Mouse (Mus musculus) monocyte, adult 59 days (primary cell): ENCODE data around the gene Slc35e1. TPM values are rescaled to one million over a fixed set of nuclear protein-coding genes. Genes with fewer than 3 reads are reported as not detected.

Experiments
- total RNA-seq, 2 experiments: library from RNA; stranded (reverse); gene quantifications; one replicate each; pipeline ENCODE4 v1.2.4; 2023

Slc35e1 gene
- 10 to 100 TPM; 49.6 to 56.4 TPM for total RNA-seq

GRCm38 (mm10) chr8:72491680-72492621, at the start of gene Slc35e1:
Gene Slc35e1 (minus strand): TSS chr8:72492614.

DNA sequence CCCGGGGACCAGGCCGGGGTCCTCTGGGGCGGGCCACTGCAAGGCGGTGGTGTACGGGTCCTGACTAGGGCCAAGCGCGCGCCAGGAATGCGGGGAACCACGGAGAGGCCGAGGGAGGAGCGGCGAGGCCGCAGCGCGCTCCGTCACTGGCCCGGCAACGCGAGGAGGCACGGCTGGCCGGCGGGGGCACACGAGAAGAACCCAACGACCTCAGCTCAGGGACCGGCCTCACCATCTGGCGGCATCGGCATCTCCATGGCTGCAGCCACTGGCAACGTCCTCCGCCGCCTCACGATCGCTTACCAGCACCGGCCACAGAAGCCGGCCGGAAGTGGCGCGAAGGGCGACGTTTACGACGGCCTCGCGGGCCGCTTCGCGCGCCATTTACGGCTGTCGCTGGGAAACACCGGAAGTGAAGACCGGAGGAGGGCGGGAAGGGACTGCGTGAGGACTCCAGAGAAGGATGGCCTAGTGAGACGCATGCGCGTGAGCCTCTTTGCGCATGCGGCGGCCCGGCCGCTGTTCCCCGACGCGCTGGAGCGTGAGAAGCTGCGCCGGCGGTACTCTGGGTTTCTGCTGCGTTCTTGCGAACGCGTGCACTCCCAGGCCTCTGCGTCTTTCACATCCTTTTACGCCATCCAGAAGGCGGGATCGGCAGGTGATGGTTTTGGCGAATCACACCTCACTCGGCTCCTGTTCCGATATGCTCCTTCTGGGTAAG, 17.4 kb downstream of the Slc35e1 start, which contains the start of gene Cherp:
TSS of gene Cherp (minus strand) at position 401 of the 721 bp plus-strand sequence.

DNA sequence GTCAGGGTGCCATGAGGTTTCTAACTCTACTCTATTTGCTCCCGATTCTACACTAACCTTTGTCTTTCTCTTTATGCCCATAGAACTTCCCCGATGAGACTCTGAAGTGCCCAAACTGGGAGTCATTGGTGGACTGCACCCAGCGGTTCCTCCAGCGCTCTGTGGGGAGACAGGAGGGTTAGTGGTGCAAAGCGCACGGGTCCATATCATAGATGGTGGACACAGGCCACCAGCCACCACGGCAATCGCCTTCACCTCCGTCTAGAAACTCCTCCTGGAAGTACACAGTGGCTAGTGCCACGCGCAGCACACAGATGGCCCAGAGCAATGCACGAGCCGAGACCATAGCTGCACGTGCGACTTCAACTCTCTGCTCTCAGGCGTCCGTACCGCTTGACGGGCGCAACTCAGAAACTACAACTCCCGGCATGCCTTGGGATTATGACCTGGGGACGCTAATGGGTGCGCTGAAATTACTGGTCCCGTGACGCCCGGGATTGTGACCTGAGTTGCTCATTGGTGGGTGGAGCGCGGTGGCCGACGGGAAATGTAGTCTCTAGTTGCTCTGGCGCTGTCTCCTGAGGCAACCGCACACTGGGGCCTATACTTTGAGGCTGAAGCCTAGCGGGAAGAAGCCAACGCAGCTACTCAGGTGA, 48.9 kb downstream of the Slc35e1 start, which contains the start of the genes Calr3 and 1700030K09Rik:
TSS of gene Calr3 (minus strand) at position 533 of the 656 bp plus-strand sequence.
TSS of gene 1700030K09Rik (plus strand) at position 543 of the 656 bp plus-strand sequence.

Other genes with a start within 250 kb of the Slc35e1 start
- gene Gm10282, start 187.4 kb downstream of the Slc35e1 start, total RNA-seq: 1 to 10 TPM; 6.0 to 6.2 TPM
- 1,000 to 10,000 TPM; 1,898 to 2,084 TPM for gene Klf2, start 173.6 kb downstream of the Slc35e1 start, total RNA-seq
- gene Eps15l1, start 71.2 kb downstream of the Slc35e1 start, total RNA-seq: 100 to 1,000 TPM; 105 to 109 TPM
- not detected for gene Calr3, start 48.7 kb downstream of the Slc35e1 start, total RNA-seq
- 1 to 10 TPM; 3.9 to 5.3 TPM for gene 1700030K09Rik, start 48.7 kb downstream of the Slc35e1 start, total RNA-seq
- 10 to 100 TPM; 74.3 to 77.6 TPM for gene Cherp, start 17.4 kb downstream of the Slc35e1 start, total RNA-seq
- gene Med26, start 55.7 kb upstream of the Slc35e1 start, total RNA-seq: 10 to 100 TPM; 12.1 to 13.4 TPM
- gene Smim7, start 78.5 kb upstream of the Slc35e1 start, total RNA-seq: 100 to 1,000 TPM; 104 to 112 TPM
- gene Tmem38a, start 79.4 kb upstream of the Slc35e1 start, total RNA-seq: 1 to 10 TPM; 4.4 to 4.5 TPM
- gene Nwd1, start 154.1 kb upstream of the Slc35e1 start, total RNA-seq: not detected
- gene Sin3b, start 230.7 kb upstream of the Slc35e1 start, total RNA-seq: 100 to 1,000 TPM; 127 to 142 TPM